ENCODE assay signal across 19 mouse cellular contexts in the genomic region with DNA sequence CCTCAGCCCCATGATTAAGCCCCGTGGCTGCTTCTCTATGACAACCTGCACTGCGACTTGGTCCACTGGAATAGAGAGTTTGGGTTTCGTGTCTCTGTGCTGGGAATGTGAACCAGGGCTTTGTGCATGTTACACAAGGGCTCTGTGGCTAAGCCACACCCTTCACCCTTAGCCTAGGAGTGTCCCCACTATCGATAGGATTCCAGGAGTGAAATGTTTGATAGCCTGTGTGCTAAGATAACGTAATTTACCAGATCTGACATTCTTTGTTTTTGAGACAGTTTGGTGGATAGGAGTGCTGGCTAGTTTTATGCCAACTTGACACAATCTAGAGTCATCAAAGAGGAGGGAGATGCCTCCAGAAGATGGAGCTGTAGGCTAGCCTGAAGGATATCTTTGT. TPM values are rescaled to one million over a fixed set of nuclear protein-coding genes. Genes with fewer than 3 reads are reported as not detected.
A peak's percentile ranks its signal among the peaks of the same experiment; 100 is the strongest.
DNase-seq lines count a peak whose midpoint lies in the region; ATAC-seq and TF ChIP-seq lines count a peak whose summit lies in the region.
"Had no signal": no experiment of that assay in that cellular context is flagged by ENCODE, and none has a peak within 500 bp of the region (broad histone marks: within the 10 kb centered on the region; RNA-seq: fewer than 3 reads in every experiment).

No protein-coding gene starts in this region.

- H3K4me3 ChIP-seq in layer of hippocampus, adult 2 months, result no peak overlapping the region
- no peak overlapping the region; the same call in 1 of the 2 replicates for H3K4me3 ChIP-seq in G1E (ENCODE audit: low read depth, low read length)
- H3K4me3 ChIP-seq in liver, postnatal 0 days (ENCODE audit: low read depth, low read length), result no peak overlapping the region
- H3K4me3 ChIP-seq: embryonic facial prominence, embryonic 13.5 days; limb, embryonic 15.5 days; midbrain, embryonic 13.5 days had no signal

- no peak for DNase-seq in layer of hippocampus, adult 2 months (ENCODE audit: low spot score in 2 of 2)
- no peak for DNase-seq in layer of hippocampus, adult 11-12 months (ENCODE audit: low spot score)
- DNase-seq in G1E (ENCODE audit: low spot score), result no peak
- peak; percentile 22 for DNase-seq in brain, adult 2 months (ENCODE audit: low read depth, low spot score)
- no peak for DNase-seq in liver, postnatal 0 days
- no peak for DNase-seq in gastrocnemius, adult 18-20 months (ENCODE audit: low spot score)
- DNase-seq in urinary bladder, adult 2 months (ENCODE audit: low spot score), result no peak
- DNase-seq: cerebellum, adult 18-20 months; heart, adult 11 months; lung, postnatal 36 days; thymus, postnatal 4 days had no signal

- peaks cover 49% of the 10 kb centered on the region for H3K4me1 ChIP-seq in G1E (ENCODE audit: insufficient read depth, low read depth, low read length)
- peaks cover 30% of the 10 kb centered on the region for H3K4me1 ChIP-seq in liver, postnatal 0 days (ENCODE audit: insufficient read depth)

- peak; percentile 48; the same call in 1 of the 2 replicates for TF ChIP-seq EP300 in liver, postnatal 0 days (IDR thresholded peaks at IDR 0.05; ENCODE audit: low read depth)

- H3K27me3 ChIP-seq in G1E (ENCODE audit: insufficient read depth, low read length), result no peaks in the 10 kb centered on the region
- 0 out of 2 replicates have a peak, but pooled peaks cover 5% of the 10 kb centered on the region for H3K27me3 ChIP-seq in liver, postnatal 0 days (ENCODE audit: insufficient read depth, low read length)
- H3K27me3 ChIP-seq: CH12.LX had no signal

- peak; percentile 54 for ATAC-seq in G1E (ENCODE audit: extremely low read depth, insufficient number of reproducible peaks, low FRiP score, poor library complexity, severe bottlenecking)
- ATAC-seq in liver, postnatal 0 days, result peak; percentile 34
- ATAC-seq: intestine, embryonic 16.5 days; midbrain, embryonic 13.5 days had no signal

- no peaks in the 10 kb centered on the region for H3K9me3 ChIP-seq in G1E (replicated peaks)
- no peaks in the 10 kb centered on the region for H3K9me3 ChIP-seq in liver, postnatal 0 days (ENCODE audit: low read length)
- H3K9me3 ChIP-seq: embryonic facial prominence, embryonic 13.5 days; limb, embryonic 15.5 days; midbrain, embryonic 13.5 days had no signal

- peak; percentile 48 for TF ChIP-seq CTCF in layer of hippocampus, adult 2 months (conservative IDR thresholded peaks at IDR 0.05)
- no peak for TF ChIP-seq CTCF in G1E (IDR thresholded peaks at IDR 0.05; ENCODE audit: low read depth, low read length)
- peak; percentile 30; the same call in 1 of the 2 replicates for TF ChIP-seq CTCF in liver, postnatal 0 days (IDR thresholded peaks at IDR 0.05; ENCODE audit: low read depth)

- 50% methylated on average over 5 of the region's 5 CpGs for WGBS in liver, postnatal 0 days (ENCODE audit: insufficient replicate concordance)

- H3K27ac ChIP-seq in layer of hippocampus, adult 2 months, result no peak overlapping the region
- H3K27ac ChIP-seq in liver, postnatal 0 days (ENCODE audit: low read depth), result no peak overlapping the region
- H3K27ac ChIP-seq: embryonic facial prominence, embryonic 13.5 days; limb, embryonic 15.5 days; midbrain, embryonic 13.5 days had no signal

- H3K9ac ChIP-seq in liver, postnatal 0 days (replicated peaks), result no peak overlapping the region
- H3K9ac ChIP-seq: embryonic facial prominence, embryonic 13.5 days; limb, embryonic 15.5 days; midbrain, embryonic 13.5 days had no signal

- no peak overlapping the region for H3K4me2 ChIP-seq in liver, postnatal 0 days (ENCODE audit: low read depth, low read length)
- H3K4me2 ChIP-seq: embryonic facial prominence, embryonic 13.5 days; limb, embryonic 15.5 days; midbrain, embryonic 13.5 days had no signal

- peaks cover 8% of the 10 kb centered on the region for H3K36me3 ChIP-seq in G1E (replicated peaks)
- no peaks in the 10 kb centered on the region for H3K36me3 ChIP-seq in liver, postnatal 0 days (replicated peaks; ENCODE audit: insufficient read depth, low read length)
- H3K36me3 ChIP-seq: embryonic facial prominence, embryonic 13.5 days; limb, embryonic 15.5 days; midbrain, embryonic 13.5 days had no signal

RNA-seq across cellular contexts. Expression of gene Zfp575, which starts 4.3 kb away (rescaled TPM):
- 1 to 10 TPM; 5.2 to 6.7 TPM for total RNA-seq in layer of hippocampus, adult 2 months (2021)
- not detected in 2 replicates for total RNA-seq in G1E (2014; fragmentation: Nextera tagmentation)
- 0.05 TPM in 1 of 2 replicates, not detected in the other for total RNA-seq in G1E (2017)
- polyA plus RNA-seq in G1E (2012), result not detected in 2 replicates
- 0.13 and 0.15 TPM in 2 replicates for polyA plus RNA-seq in liver, postnatal 0 days (2015; fragmentation: Nextera tagmentation; extraction: Ambion mirVana)
- under 1 TPM in 1 of 2 experiments, not detected in 1; 0.09 TPM for total RNA-seq in gastrocnemius, adult 18-20 months (2021)
- 0.44 and 0.83 TPM in 2 replicates for polyA plus RNA-seq in urinary bladder, adult 2 months (2012; rRNA removed)

RNA-seq across cellular contexts. Expression of gene Ethe1, which starts 4.4 kb away (rescaled TPM):
- 10 to 100 TPM; 10.1 to 11.0 TPM for total RNA-seq in layer of hippocampus, adult 2 months (2021)
- total RNA-seq in G1E (2014; fragmentation: Nextera tagmentation) (9.1 and 12.0 TPM in 2 replicates), G1E (2017) (4.8 and 8.6 TPM in 2 replicates)
- polyA plus RNA-seq in G1E (2012), result 11.0 and 12.0 TPM in 2 replicates
- 39.7 and 40.9 TPM in 2 replicates for polyA plus RNA-seq in liver, postnatal 0 days (2015; fragmentation: Nextera tagmentation; extraction: Ambion mirVana)
- 10 to 100 TPM; 25.5 to 29.0 TPM for total RNA-seq in gastrocnemius, adult 18-20 months (2021)
- 59.0 and 67.0 TPM in 2 replicates for polyA plus RNA-seq in urinary bladder, adult 2 months (2012; rRNA removed)

RNA-seq across cellular contexts. Expression of gene Phldb3, which starts 18.8 kb away (rescaled TPM):
- total RNA-seq in layer of hippocampus, adult 2 months (2021), result under 1 TPM in 1 of 2 experiments, not detected in 1; 0.22 TPM
- total RNA-seq in G1E (2014; fragmentation: Nextera tagmentation) (2.3 and 8.0 TPM in 2 replicates), G1E (2017) (1.1 and 1.4 TPM in 2 replicates)
- 4.9 and 6.0 TPM in 2 replicates for polyA plus RNA-seq in G1E (2012)
- polyA plus RNA-seq in liver, postnatal 0 days (2015; fragmentation: Nextera tagmentation; extraction: Ambion mirVana), result 0.12 and 0.25 TPM in 2 replicates
- total RNA-seq in gastrocnemius, adult 18-20 months (2021), result under 1 TPM; 0.34 to 0.64 TPM
- polyA plus RNA-seq in urinary bladder, adult 2 months (2012; rRNA removed), result 6.8 and 7.9 TPM in 2 replicates
- polyA plus RNA-seq: forebrain, embryonic 11.5 days; midbrain, embryonic 13.5 days had no signal

RNA-seq across cellular contexts. Expression of gene Lypd3, which starts 44.6 kb away (rescaled TPM):
- total RNA-seq in layer of hippocampus, adult 2 months (2021), result under 1 TPM; 0.51 to 0.56 TPM
- total RNA-seq in G1E (2014; fragmentation: Nextera tagmentation), result not detected in 2 replicates
- 0.23 TPM in 1 of 2 replicates, not detected in the other for total RNA-seq in G1E (2017)
- not detected in 2 replicates for polyA plus RNA-seq in G1E (2012)
- not detected in 2 replicates for polyA plus RNA-seq in liver, postnatal 0 days (2015; fragmentation: Nextera tagmentation; extraction: Ambion mirVana)
- total RNA-seq in gastrocnemius, adult 18-20 months (2021), result not detected
- 47.0 and 53.2 TPM in 2 replicates for polyA plus RNA-seq in urinary bladder, adult 2 months (2012; rRNA removed)
- total RNA-seq: CH12.LX had no signal
- polyA plus RNA-seq: cortical plate, adult 2 months; midbrain, embryonic 13.5 days; spleen, adult 2 months had no signal

RNA-seq across cellular contexts. Expression of gene Xrcc1, which starts 45.6 kb away (rescaled TPM):
- 10 to 100 TPM; 38.9 to 40.9 TPM for total RNA-seq in layer of hippocampus, adult 2 months (2021)
- 52.7 and 69.8 TPM in 2 replicates for total RNA-seq in G1E (2014; fragmentation: Nextera tagmentation)
- total RNA-seq in G1E (2017), result 79.2 and 85.9 TPM in 2 replicates
- polyA plus RNA-seq in G1E (2012), result 211 and 326 TPM in 2 replicates
- 17.9 and 18.0 TPM in 2 replicates for polyA plus RNA-seq in liver, postnatal 0 days (2015; fragmentation: Nextera tagmentation; extraction: Ambion mirVana)
- 10 to 100 TPM; 16.5 to 20.1 TPM for total RNA-seq in gastrocnemius, adult 18-20 months (2021)
- polyA plus RNA-seq in urinary bladder, adult 2 months (2012; rRNA removed), result 32.5 and 33.5 TPM in 2 replicates

Comparison
In these comparisons a context has a peak if more than half of its experiments do, and no peak if none do; other contexts are left out.
1. RNA of gene Zfp575, which starts 4.3 kb away (total RNA-seq): 5.2 to 6.7 TPM in layer of hippocampus, adult 2 months; 0.09 TPM in gastrocnemius, adult 18-20 months and 0.05 TPM in G1E; every median in the first group is over 4 times any median in the second.